Mouse (Mus musculus) WW6 (cell line): ENCODE results near the gene Ttbk2.

ENCODE experiments used
- DNase-seq: peaks from one replicate; pipeline ENCODE4 v3.0.0-alpha.2; 2013; ENCODE audit warnings: low read depth, low spot score

Ttbk2 gene

DNA sequence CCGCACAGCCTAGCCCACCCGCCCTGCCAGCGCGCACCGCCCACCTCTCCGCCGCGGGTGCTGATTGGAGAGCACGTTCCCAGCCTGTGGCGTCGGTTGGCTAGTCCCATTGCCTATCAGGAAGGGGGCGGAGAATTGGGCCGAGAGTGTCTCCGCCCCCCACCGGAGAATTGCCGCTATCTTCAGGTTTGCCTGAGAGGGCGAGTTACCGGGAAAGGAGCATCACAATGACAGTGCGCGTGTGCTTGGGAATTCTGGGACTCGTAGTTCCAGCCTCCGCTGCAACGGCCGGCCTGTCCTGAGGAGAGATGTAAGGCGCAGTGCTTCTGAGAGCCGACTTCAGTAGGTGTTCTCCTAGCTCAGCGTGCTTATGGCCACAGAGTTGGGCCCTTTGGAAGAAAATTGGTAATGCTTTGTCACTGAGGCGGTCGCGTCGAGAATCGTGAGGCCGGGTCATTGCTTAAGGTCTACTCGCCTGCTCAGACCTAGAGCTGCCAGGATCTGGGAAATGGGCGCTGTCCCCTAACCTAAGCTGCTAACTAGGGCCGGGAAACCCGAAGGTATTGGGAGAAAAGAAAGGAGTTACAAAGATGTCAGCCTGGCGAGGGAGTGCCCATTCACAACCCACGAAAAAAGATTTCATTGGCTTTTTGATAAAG lies at the start of gene Ttbk2:
Gene Ttbk2 (minus strand): TSS at position 181 of the 659 bp plus-strand sequence.
- peak; percentile 89 for DNase-seq

DNA sequence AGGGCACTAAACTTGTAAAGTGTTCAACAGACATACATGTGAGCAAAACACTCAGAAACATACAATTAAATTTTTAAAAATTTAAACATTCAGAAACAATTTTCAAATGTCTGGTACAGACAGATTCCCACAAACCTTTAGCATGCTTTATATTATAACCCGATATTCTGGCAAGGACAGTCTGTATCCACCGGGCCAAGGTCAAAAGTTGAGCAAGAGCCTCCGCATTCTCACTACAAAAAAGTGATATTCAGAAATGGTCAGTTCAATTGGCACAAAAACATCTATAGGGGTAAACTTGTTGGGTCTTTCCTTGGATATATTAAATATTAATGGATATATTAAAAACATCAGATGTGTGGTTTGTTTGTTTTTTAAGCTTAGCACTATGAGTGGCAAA lies 46.0 kb upstream of the Ttbk2 start:
- DNase-seq = no peak

DNA sequence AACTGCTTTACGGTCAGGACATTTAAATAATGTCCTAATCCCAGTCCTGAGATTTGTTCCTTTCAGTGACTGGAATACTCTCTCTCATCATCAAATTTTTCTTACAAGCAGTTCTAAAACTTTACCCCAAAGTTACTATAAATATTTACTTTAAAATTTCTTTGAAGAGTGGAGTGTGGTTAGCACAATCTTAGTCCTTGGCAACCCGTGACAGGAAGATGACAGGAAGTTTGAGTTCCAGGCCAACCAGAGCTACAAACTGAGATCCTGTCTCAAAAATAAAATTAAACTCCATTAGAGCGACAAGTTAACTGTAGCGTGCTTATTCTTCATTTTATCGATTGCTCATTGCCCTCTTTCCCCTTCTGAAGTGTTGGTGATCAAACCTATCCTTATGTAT lies 37.2 kb upstream of the Ttbk2 start:
- no peak for DNase-seq

DNA sequence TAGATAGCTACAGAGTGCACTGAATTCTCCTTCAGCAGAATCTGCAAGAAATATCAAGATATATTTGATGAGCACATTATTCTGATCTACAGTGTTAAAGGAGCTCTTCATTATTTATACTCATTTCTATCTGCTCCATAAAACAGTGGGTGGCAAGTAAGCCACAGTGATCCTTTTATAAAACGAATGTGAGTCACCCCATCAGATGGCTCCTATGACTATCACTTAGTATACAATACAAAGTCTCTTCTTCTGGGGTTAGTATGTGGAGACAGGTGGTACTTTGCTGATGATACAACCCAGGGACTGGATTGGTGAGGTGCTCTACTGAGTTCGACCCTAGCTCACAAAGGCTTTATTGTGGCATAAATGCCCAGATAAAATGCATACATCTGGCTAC lies 22.8 kb upstream of the Ttbk2 start:
- no peak for DNase-seq

DNA sequence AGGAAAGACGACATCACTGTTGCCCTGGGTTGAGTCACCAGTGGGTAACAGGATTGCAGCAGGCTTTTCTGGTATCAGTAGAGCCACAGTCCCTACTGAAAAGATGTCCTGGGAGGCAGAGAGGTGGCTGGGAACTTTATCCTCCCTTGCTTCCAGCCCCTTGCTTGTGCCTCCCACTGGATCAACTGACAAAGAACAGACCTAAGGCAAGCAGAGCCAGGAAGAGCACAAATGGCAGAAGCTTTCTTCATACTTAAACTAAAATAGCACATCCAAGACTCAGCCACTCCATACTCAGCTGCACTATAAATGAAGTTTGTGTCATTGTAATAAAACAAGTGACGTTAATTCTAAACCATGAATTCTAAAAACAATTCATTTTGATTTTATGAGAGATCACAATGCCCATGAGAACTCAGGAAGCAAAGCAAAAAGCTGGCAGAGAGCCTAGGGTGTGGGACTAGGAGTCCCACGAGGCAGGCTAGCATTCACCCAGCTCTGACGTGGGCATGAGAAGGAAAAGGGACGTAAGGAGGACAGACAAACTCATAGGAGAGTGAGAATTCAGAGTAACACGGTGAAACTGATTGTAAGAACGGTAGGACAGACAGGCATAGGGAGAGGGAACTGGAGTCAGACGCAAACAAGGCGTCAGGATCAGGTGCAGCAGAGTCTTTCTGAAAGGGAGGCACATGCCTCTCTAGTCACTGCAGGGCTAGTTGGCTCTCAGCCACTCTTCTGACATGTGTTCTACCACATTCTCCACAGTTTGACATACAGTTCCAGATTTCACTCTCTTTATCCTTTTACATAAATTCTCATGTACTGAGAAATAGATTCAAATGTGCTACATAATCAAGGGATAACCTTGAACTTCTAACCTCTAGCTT lies 21.3 kb upstream of the Ttbk2 start:
- no peak for DNase-seq

DNA sequence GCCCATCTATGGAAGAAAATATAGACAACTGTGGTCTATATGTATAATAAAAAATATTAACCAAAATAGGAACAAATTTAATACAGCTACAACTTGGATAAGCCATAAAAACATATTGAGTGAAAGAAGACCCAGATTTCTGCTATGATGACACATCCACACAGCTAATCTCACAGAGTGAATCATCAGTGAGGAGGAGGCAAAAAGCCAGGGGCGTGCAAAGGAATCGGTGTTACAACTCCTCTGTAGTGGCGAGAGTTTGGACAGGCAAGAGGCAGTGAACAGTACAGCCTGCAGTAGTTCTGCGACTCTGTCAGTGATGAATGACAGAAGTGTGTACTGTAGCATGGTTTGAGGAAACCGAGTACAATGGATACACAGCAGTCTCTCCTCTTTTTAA lies 16.9 kb upstream of the Ttbk2 start:
- no peak for DNase-seq

DNA sequence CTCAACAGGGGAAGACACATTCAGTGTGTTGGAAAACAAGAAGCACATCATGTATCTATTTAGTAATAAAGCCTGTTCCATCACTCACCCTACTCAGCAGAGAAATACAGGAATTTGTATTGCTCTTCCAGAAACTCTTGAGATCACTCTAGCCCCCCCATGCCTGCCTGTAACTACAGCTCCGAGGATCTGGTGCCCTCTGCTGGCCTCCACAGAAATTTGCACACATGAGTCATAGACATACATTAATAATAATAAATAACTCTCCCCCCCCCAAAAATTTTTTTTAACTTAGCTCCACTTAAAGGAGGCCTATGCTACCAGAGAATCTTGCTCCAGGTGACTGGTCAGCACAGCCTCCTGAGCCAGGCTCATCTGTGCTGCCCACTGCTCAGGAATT lies 16.2 kb upstream of the Ttbk2 start:
- DNase-seq = no peak

DNA sequence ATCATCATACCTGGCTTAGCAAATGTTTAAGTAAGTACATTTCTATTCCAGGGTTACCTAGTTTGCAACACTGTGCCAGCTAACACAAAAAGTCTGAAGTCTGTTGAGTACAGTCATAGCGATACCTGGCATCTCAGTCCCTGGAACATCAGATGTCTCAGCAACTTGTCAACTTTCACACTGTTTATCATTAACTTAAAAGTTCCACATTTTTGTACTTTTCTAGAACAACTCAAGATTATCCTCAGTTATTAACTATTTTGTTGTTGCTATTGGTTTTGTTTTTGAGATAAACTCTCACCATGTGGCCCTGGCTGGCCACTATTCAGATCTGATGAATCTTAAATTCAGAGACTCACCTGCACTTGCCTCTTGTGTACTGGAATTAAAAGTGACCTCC lies 13.0 kb upstream of the Ttbk2 start:
- no peak for DNase-seq

DNA sequence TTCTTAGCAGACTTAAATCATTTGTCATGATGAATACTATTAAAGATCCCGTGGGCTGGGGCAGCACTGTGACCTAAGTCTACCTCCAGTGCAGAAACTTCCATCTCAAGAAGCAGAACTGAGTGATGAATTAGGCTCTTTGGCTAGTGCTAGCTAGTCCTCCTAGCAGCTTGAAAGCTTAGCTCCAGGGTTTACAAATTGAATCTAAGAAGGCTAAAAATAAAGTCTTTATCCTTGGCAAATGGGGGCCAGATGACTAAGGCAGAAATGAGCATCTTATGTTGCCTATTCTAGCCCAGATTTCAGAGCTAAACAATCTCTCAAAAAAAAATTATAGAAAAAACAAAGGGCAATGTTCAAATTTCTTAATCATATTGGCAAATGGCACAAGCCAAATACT lies 10.3 kb upstream of the Ttbk2 start:
- DNase-seq = no peak

DNA sequence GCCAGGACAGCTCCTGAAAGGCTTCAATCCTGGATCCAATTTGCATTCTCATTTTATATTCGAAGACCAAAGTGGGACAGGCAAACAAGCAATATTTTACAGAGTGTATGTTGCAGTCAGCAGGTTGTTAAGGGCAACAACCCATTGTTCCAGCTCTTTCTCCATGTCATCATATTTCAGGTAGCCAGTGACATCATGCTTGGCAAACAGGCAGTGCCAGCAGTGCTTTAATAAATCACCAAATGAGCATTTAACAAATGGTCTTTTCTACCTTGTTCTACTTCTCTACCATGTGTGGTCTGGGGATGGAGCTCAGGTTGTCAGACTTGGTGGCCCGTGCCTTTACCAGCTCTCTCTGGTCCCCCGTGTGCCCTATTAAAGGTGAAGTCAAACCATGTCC lies 7.7 kb upstream of the Ttbk2 start:
- DNase-seq = no peak

DNA sequence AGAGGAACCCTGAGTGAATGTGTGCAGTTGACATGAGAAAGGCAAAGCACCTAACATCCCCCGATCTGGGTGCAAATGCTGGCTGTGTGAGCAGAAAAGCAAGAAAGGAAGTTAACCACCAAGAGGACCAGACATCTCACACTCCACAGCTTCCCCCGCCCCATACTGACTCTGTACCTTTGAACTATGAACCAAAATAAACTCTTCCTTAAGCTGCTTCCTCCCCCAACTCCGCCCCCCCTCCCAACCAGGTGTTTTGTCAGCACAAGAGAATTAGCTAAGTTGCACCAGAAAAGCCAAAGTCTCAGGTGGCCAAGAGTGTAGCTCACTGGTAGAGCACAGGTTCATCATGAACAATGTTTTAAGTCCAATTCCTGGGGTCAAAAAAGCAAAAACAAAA lies 2.7 kb upstream of the Ttbk2 start:
- no peak for DNase-seq

DNA sequence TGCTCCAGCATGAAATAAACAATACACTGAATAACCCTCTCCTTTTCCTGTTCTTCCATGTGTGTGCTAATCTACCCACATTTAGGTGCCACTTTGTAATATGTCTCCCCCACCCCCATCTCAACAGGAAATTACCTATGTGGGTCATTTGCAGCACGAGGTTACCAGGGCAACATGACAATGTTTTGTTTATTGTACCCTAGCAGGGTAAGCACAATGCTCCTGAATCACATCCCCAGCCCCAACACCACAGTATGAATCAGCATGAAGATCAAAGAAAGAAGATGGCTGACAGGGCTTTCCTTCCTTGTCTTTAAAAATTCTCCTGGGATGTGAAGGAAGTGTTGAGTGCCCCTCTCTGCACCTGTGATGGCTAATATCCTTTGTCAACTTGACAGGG lies 2.2 kb upstream of the Ttbk2 start:
- no peak for DNase-seq

DNA sequence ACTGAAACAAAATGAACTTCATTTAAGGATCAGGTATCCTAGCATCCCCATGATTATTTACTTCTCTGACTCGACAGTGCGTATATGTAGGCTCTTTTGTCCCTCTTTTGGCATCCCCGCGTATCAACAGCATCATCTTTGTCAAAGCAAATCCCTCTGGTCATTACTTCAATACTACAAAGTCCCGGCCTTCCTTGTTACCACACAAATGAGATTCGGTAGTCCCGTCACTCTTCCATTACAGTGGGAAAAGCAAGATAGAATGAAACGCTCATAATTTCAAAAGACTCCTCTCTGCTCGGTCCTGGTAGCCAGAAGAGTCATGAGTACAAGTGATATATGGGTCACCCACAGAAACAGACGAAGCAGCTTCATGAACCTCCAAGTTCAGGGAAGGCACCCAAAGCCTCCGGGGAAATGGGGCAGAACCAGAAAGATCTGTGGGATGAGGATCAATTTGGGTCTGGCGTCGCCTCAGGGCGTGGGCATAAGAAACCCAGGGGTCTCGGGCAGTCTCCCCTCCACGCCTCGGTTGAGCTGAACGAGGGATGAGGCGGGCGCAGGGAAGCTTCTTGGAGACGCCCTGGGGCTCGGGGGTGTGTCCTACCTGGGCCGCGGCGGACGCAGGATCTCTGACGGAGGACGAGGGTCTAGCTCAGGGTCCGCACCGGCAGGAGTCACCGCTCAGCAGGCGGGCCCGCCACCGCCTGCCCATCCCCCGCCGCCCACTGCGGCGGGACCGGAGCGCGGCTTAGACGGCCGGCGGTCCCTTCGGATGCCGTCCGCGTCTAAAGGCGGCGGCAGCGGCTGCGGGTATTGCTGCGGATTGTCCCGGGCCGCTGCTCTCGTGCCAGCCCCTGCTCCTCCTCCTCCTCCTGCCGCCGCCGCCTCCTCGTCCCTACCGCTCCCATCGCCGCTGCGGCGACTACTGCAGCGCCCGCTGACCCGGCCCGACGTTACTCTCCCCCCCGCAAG lies 668 bp downstream of the Ttbk2 start, which contains the start of gene Cdan1:
Gene Cdan1 (minus strand): TSS at position 680 of the 975 bp plus-strand sequence.
- peak; percentile 42 for DNase-seq

DNA sequence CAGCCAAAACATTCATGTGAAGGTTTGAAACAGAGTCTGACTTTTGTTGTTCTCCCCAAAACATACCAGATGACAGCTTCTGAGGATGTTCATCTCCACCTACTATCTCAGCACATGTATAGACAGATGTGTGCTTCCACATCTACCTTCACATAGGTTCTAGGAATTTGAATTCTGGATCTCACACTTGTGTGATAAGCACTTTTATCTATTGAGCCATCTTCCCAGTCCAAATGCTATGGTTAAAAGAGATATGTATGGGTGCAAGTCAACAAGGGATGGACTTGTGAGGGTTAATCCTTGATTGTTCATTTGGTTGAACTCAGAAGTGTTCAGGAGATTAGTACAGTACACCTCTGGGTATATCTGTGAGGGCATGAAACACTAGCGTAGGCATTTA lies 5.1 kb downstream of the Ttbk2 start:
- no peak for DNase-seq

DNA sequence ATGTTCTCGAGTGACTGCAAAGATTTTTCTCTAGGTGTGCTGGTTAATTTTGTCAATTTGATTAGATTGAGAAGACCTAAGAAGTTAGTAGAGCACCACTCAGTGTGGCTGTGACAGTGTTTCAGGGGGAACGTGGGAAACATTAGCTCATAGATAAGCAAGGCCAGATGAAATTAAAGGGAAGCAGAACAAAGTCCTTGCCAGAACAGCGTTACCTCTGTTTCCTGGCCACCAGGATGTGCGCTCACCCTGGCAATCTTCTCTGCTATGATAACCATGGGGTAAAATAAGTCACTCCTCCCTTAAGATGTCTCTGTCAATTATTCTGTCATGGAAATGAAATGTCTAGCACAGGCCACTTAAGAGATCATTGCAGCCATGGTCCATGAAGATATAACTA lies 6.4 kb downstream of the Ttbk2 start:
- DNase-seq = no peak

DNA sequence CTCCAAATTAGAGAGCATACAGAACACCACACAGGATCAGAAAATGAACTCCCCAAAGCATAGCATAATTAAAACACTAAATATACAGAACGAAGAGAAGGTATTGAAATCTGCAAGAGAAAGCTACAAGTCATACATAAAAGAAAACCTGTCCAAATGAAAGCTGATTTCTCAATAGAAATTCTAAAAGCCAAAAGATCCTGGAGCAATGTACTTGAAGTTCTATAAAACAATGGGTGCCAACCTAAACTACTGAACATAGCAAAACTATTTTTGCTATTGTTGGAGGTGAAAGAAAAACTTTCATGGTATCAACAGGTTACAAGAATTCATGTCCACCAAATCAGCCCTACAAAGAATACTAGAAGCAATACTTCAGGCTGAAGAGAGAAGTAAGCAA lies 9.2 kb downstream of the Ttbk2 start:
- no peak for DNase-seq

DNA sequence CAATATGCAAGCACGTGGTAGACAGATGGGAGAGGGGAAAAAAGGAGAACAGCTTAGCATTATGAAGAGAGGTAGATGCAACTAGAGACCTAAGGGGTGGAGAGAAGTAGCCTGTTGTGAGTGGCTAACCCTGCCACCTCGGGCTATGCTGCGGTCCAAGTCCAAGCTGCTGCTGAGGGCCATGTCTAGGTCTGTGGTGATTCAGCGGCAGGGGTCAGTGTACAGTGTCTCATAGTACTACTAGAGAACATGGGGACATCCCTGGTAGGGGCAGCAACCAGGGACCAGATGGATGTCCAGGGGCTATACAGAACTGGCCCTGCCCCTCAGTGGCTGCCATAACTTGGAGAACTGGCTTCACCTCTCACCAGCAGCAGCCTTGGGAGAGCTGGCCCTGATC lies 15.2 kb downstream of the Ttbk2 start:
- no peak for DNase-seq

DNA sequence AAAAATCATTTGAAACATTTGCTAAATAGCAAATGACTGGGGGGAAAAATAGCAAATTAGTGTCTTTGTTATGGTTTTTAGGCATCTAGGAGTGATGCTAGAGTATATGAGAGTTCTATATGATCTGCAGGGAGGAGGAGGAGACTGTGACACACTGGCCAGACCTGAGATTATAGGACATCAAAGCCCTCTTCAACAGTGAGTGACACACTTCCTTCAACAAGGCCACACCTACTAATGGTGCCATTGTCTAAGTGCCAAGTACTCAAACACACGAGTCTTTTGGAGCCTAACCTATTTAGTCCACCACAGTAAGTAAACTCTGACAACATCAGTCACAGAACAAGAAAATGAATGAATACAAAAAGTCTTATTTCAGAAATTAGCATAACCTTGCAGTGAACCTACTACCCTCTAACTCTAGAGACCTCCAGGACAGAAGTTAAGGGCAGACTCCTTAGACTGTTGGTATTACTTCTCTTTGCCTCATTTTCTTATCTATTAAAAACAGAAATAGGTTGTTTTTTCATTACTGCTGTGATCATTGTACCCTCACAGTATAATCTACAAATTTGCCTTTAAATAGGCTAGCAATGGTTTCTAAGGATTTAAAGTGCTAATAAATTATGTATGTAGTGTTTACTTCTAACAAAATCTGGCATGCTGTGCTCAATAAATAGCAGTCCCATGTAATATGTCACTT lies 23.3 kb downstream of the Ttbk2 start:
- no peak for DNase-seq

DNA sequence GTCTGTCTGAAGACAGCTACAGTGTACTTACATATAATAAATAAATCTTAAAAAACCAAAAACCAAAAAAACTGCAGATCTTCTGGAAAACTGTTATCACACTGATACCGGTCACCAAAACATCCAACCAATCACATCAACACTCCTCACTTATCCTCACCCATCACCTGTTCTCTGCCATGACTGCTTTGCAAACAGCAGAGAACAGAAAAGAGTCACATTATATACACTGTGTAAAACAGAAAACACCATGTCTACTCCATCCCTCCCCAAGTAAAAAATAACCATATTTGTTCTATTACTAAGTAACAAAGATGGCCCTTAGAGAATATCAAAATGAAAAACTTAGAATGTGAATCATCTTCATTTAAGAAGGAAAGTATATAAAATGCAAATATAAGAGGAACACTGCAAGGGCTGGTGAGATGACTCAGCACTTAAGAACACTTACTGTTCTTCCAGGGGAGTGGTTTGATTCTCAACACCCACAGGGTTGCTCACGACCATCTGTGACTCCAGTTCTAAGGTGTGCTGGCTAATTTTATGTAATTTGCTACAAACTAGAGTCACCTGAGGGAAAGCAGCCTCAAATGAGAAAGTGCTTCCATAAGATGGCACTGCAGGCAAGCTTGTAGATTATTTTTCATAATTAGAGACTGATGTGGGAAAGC lies 80.0 kb downstream of the Ttbk2 start:
- no peak for DNase-seq

DNA sequence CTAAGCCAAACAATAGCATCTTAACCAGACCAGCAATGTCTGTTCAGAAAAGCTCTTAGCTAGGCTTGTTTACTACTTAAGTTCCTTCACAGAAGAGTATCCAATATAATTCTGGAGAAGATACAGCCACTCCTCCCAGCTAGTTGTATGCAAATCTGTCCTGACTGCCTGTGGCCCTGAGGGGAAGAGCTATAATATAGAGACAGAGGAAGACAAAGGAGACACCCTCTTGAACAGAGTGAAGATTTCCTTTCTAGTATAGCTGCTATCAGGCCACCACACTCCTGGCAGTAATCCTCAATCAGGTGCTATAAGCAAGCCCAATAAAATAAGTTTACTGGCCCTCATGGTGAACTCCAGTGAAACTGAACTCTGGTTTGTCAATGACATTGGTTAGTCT lies 88.5 kb downstream of the Ttbk2 start:
- DNase-seq = no peak

DNA sequence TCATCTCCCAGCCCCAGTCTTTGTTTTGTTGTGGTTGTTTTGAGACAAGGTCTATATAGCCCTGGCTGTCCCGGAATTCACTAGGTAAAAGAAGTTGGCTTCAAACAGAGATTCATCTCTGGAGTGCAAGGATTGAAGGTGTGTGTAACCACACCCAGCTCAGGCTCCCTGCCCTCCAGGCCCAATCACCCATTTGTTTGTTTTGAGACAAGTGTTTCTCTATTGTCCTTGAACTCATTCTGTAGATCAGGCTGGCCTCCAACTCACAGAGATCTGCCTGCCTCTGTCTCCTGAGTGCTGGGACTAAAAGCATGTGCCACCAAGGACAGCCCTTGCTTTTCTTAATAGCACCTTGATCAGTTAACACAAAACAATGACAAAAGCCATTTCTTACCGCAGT lies 102.4 kb downstream of the Ttbk2 start:
- no peak for DNase-seq
